Mouse (Mus musculus): ENCODE results near the gene P3h3. TPM values are rescaled to one million over a fixed set of nuclear protein-coding genes. Genes with fewer than 3 reads are reported as not detected.
"Not testable (repeated sequence)": the region's sequence is repeated elsewhere in the genome, so short reads cannot be mapped to it uniquely, and the experiment has no call there.

P3h3 gene
- total and polyA plus RNA-seq, 2 experiments, result 2.1 to 3.0 TPM

DNA sequence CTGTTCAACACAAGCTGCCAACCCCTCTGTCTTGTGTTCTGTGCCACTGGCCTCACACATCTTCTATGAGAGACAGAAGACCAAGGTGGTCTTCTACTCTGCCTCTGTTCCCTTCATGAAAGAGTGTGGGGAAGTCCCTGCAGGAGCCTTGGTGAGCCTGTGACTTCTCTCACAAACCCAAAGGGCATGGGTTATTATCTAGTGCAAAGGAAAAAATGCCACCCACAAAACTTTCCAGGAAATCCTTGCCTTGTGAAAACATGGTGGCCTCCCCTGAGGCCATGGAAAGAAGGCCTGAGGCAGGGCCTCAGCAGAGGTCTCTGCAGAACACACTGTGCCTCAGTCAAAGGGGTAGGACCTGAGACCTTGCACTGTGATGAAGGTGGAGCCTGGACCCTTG lies 44.3 kb upstream of the P3h3 start:
- H3K27ac ChIP-seq (replicated peaks; ENCODE audit: insufficient read depth, low read depth, low read length), result no peak overlapping the region
- no peaks in the 10 kb centered on the region for H3K36me3 ChIP-seq (ENCODE audit: control insufficient read depth, insufficient read depth, low read length)
- no peaks in the 10 kb centered on the region for H3K79me2 ChIP-seq (ENCODE audit: control insufficient read depth, insufficient read depth, low read length)
- no peak overlapping the region for H3K4me3 ChIP-seq (ENCODE audit: insufficient read depth, low read depth, low read length)
- H3K27me3 ChIP-seq (ENCODE audit: control insufficient read depth, insufficient read depth, low read length), result no peaks in the 10 kb centered on the region
- TF ChIP-seq CTCF (IDR thresholded peaks at IDR 0.05; ENCODE audit: low read depth, low read length), result no peak
- TF ChIP-seq POLR2A (IDR thresholded peaks at IDR 0.05; ENCODE audit: extremely low read depth, insufficient read depth, low read length), result no peak
- H3K9ac ChIP-seq (ENCODE audit: low read depth, low read length), result no peak overlapping the region
- H3K4me1 ChIP-seq (ENCODE audit: control insufficient read depth, insufficient read depth, low read length), result peaks cover 12% of the 10 kb centered on the region
- no peak for DNase-seq (ENCODE audit: extremely low read depth, low read depth, low spot score)

DNA sequence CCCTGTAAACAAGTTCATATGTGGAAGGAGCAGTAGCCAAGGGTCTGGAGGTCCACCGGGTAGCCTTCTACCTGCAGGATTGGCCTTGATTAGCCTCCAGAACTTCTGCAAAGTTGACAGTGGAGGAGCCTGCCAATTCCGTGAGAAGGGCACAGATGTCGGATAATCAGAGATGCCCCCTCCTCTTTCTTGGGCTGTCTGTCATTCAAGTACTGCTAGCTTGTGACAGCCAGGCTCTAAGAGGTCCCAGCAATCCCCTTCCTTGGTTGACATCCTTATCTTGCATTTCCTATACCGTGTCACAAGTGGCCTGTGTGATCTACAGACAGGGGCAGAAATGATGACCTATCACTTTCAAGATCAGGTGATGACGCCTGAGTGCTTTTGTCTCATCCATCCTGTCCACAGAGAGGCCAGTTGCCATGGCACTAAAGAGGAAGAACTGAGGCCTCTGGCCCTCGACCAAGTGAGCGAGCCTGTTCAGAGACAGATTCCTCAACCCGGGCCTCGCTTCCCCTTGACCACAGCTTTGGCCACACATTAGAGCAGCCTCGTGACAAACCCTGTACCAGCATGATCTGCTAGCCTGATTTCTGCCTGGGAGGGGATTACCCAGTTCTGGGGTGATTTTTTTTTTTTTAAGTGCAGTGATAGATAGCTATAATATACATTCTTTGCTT lies 43.4 kb upstream of the P3h3 start:
- Histone ChIP-seq H3K27ac (replicated peaks; ENCODE audit: insufficient read depth, low read depth, low read length) (no peak overlapping the region), H3K9ac (ENCODE audit: low read depth, low read length) (no peak overlapping the region), H3K36me3 (ENCODE audit: control insufficient read depth, insufficient read depth, low read length) (no peaks in the 10 kb centered on the region), H3K4me1 (ENCODE audit: control insufficient read depth, insufficient read depth, low read length) (peaks cover 12% of the 10 kb centered on the region), H3K27me3 (ENCODE audit: control insufficient read depth, insufficient read depth, low read length) (no peaks in the 10 kb centered on the region), H3K79me2 (ENCODE audit: control insufficient read depth, insufficient read depth, low read length) (no peaks in the 10 kb centered on the region), H3K4me3 (ENCODE audit: insufficient read depth, low read depth, low read length) (no peak overlapping the region)
- WGBS, result 62% methylated on average over 10 of the region's 10 CpGs
- DNase-seq (ENCODE audit: extremely low read depth, low read depth, low spot score), result no peak
- TF ChIP-seq CTCF (IDR thresholded peaks at IDR 0.05; ENCODE audit: low read depth, low read length) (no peak), POLR2A (IDR thresholded peaks at IDR 0.05; ENCODE audit: extremely low read depth, insufficient read depth, low read length) (no peak)

GRCm38 (mm10) chr6:124900056-124900800 lies 42.7 kb upstream of the P3h3 start:
- Histone ChIP-seq H3K27me3 (ENCODE audit: control insufficient read depth, insufficient read depth, low read length) (no peaks in the 10 kb centered on the region), H3K36me3 (ENCODE audit: control insufficient read depth, insufficient read depth, low read length) (no peaks in the 10 kb centered on the region), H3K79me2 (ENCODE audit: control insufficient read depth, insufficient read depth, low read length) (no peaks in the 10 kb centered on the region), H3K4me1 (ENCODE audit: control insufficient read depth, insufficient read depth, low read length) (peaks cover 7% of the 10 kb centered on the region), H3K9ac (ENCODE audit: low read depth, low read length) (no peak overlapping the region), H3K4me3 (ENCODE audit: insufficient read depth, low read depth, low read length) (no peak overlapping the region), H3K27ac (replicated peaks; ENCODE audit: insufficient read depth, low read depth, low read length) (no peak overlapping the region)
- TF ChIP-seq POLR2A (IDR thresholded peaks at IDR 0.05; ENCODE audit: extremely low read depth, insufficient read depth, low read length) (no peak), CTCF (IDR thresholded peaks at IDR 0.05; ENCODE audit: low read depth, low read length) (no peak)
- DNase-seq (ENCODE audit: extremely low read depth, low read depth, low spot score), result no peak
- WGBS, result 82% methylated on average over 8 of the region's 8 CpGs

DNA sequence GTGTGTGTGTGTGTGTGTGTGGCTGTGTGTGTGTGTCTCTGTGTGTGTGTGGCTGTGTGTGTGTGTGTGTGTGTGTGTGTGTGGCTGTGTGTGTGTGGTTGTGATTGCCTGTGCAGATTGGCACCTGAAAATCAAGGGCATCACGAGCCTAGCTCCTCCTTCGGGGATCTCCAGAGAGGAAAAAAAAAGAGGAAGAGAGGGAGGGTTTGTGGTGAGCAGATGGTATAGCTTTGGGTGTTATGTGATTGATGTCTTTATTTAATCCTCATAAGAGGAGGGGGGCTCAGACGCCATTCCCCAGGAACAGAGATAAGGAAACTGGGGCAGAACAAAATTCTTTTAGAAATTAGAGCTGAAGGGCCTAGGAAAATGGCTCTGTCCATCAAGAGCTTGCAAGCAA lies 40.8 kb upstream of the P3h3 start:
- H3K9ac ChIP-seq (ENCODE audit: low read depth, low read length), result no peak overlapping the region
- WGBS, result 83% methylated on average over 3 of the region's 3 CpGs
- no peak overlapping the region for H3K4me3 ChIP-seq (ENCODE audit: insufficient read depth, low read depth, low read length)
- no peaks in the 10 kb centered on the region for H3K79me2 ChIP-seq (ENCODE audit: control insufficient read depth, insufficient read depth, low read length)
- TF ChIP-seq POLR2A (IDR thresholded peaks at IDR 0.05; ENCODE audit: extremely low read depth, insufficient read depth, low read length) (no peak), CTCF (IDR thresholded peaks at IDR 0.05; ENCODE audit: low read depth, low read length) (no peak)
- no peak overlapping the region for H3K27ac ChIP-seq (replicated peaks; ENCODE audit: insufficient read depth, low read depth, low read length)
- H3K27me3 ChIP-seq (ENCODE audit: control insufficient read depth, insufficient read depth, low read length), result no peaks in the 10 kb centered on the region
- no peaks in the 10 kb centered on the region for H3K36me3 ChIP-seq (ENCODE audit: control insufficient read depth, insufficient read depth, low read length)
- no peaks in the 10 kb centered on the region for H3K4me1 ChIP-seq (ENCODE audit: control insufficient read depth, insufficient read depth, low read length)
- no peak for DNase-seq (ENCODE audit: extremely low read depth, low read depth, low spot score)

- H3K36me3 ChIP-seq (ENCODE audit: control insufficient read depth, insufficient read depth, low read length); H3K4me1 ChIP-seq (ENCODE audit: control insufficient read depth, insufficient read depth, low read length); H3K9ac ChIP-seq (ENCODE audit: low read depth, low read length); DNase-seq (ENCODE audit: extremely low read depth, low read depth, low spot score); H3K4me3 ChIP-seq (ENCODE audit: insufficient read depth, low read depth, low read length); H3K79me2 ChIP-seq (ENCODE audit: control insufficient read depth, insufficient read depth, low read length); H3K27ac ChIP-seq (replicated peaks; ENCODE audit: insufficient read depth, low read depth, low read length); H3K27me3 ChIP-seq (ENCODE audit: control insufficient read depth, insufficient read depth, low read length): not testable (repeated sequence)
- 88% methylated on average over 2 of the region's 2 CpGs for WGBS
Measured at GRCm38 (mm10) chr6:124894113-124894512, 36.6 kb upstream of the P3h3 start.

GRCm38 (mm10) chr6:124890997-124891396 lies 33.4 kb upstream of the P3h3 start:
- Histone ChIP-seq H3K4me3 (ENCODE audit: insufficient read depth, low read depth, low read length) (no peak overlapping the region), H3K9ac (ENCODE audit: low read depth, low read length) (no peak overlapping the region), H3K36me3 (ENCODE audit: control insufficient read depth, insufficient read depth, low read length) (no peaks in the 10 kb centered on the region), H3K4me1 (ENCODE audit: control insufficient read depth, insufficient read depth, low read length) (no peaks in the 10 kb centered on the region), H3K79me2 (ENCODE audit: control insufficient read depth, insufficient read depth, low read length) (no peaks in the 10 kb centered on the region), H3K27ac (replicated peaks; ENCODE audit: insufficient read depth, low read depth, low read length) (no peak overlapping the region), H3K27me3 (ENCODE audit: control insufficient read depth, insufficient read depth, low read length) (no peaks in the 10 kb centered on the region)
- WGBS, result 68% methylated on average over 6 of the region's 6 CpGs
- DNase-seq (ENCODE audit: extremely low read depth, low read depth, low spot score), result no peak
- TF ChIP-seq POLR2A (IDR thresholded peaks at IDR 0.05; ENCODE audit: extremely low read depth, insufficient read depth, low read length), result no peak

All from liver, adult 2 months (tissue).